Mouse (Mus musculus): ENCODE results near the gene Zfp322a. TPM values are rescaled to one million over a fixed set of nuclear protein-coding genes. Genes with fewer than 3 reads are reported as not detected.

The Zfp322a gene
- polyA plus RNA-seq, 1 experiment from 2014 or later = 72.7 TPM

DNA sequence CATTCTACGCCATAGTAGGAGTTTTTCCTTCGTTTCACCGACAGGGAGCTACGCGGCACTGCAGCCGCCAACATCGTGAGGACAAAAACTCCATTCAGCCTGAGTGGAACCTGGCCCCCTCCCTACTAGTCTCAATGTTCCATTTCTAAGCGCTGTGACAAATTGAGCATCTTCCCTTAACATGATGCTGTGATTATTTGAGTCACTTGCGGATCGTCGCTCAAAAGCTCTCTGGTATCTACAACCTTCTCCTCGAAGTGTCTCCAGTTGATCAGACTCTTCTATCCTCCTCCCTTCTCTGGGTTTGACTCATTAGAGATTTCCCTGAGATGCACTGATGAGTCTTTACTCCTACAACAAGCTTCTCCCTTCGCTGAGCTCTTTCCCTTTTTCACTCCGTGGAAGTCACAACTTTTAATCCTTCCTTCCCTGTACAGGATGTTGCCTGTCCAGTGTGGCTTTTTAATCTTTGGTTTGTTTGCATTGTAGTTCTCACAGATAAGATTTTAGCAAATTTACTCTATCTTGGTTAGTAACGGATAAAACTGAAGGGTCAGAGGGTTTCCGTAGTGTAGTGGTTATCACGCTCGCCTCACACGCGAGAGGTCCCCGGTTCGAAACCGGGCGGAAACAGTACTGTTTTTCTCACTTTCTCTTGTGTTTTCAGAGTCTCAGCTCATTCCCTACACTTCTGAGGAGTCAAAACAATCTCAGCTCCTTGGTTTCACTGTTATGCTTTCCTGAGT, 61.8 kb downstream of the Zfp322a start:
- Histone ChIP-seq H3K9me3 (ENCODE audit: control insufficient read depth, low read length) (no peaks in the 10 kb centered on the region), H3K9ac (ENCODE audit: low read length) (peak overlapping the region; percentile 36), H3K4me3 (ENCODE audit: low read depth, low read length) (peak overlapping the region; percentile 29), H3K36me3 (ENCODE audit: control insufficient read depth, insufficient read depth, low read length) (no peaks in the 10 kb centered on the region), H3K4me2 (ENCODE audit: low read depth, low read length, severe bottlenecking) (peak overlapping the region; percentile 48), H3K27me3 (ENCODE audit: control insufficient read depth, insufficient read depth, low read length) (peaks cover 12% of the 10 kb centered on the region; the same call in 1 of the 2 replicates), H3K4me1 (replicated peaks; ENCODE audit: control insufficient read depth, insufficient read depth, low read length) (0 out of 2 replicates have a peak, but pooled peaks cover 2% of the 10 kb centered on the region), H3K27ac (ENCODE audit: low read depth, low read length) (no peak overlapping the region)
- peak; percentile 86 for DNase-seq (ENCODE audit: low spot score)
- peak; percentile 66 for ATAC-seq (replicated peaks; ENCODE audit: low FRiP score)
- under 1% methylated on average over 24 of the region's 24 CpGs for WGBS

DNA sequence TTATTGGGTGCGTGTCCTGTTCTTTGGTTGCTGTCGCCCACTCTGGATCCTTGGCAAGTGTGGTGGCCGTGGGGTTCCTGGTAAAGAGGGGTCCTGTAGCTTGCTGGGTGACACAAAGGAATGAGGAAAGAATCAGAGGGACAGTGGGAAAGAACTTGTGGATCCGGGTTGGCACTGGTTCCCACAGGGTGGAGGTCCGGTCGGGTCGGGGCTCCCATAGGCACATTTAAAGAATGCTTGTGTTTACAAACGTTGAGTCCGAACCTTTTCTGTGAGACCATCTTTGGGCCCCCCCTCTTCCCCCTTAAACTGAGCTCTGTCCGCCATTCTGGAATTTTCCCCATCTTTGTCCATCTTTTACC, 62.3 kb downstream of the Zfp322a start:
- DNase-seq (ENCODE audit: low spot score) = peak; percentile 59
- H3K36me3 ChIP-seq (ENCODE audit: control insufficient read depth, insufficient read depth, low read length) = no peaks in the 10 kb centered on the region
- no peak overlapping the region for H3K27ac ChIP-seq (ENCODE audit: low read depth, low read length)
- ATAC-seq (replicated peaks; ENCODE audit: low FRiP score) = peak; percentile 22; the same call in 1 of the 2 replicates
- H3K4me1 ChIP-seq (replicated peaks; ENCODE audit: control insufficient read depth, insufficient read depth, low read length) = 0 out of 2 replicates have a peak, but pooled peaks cover 2% of the 10 kb centered on the region
- H3K4me3 ChIP-seq (ENCODE audit: low read depth, low read length) = peak overlapping the region; percentile 29
- H3K9me3 ChIP-seq (ENCODE audit: control insufficient read depth, low read length) = no peaks in the 10 kb centered on the region
- peak overlapping the region; percentile 48 for H3K4me2 ChIP-seq (ENCODE audit: low read depth, low read length, severe bottlenecking)
- H3K9ac ChIP-seq (ENCODE audit: low read length) = peak overlapping the region; percentile 36
- WGBS = 10% methylated on average over 10 of the region's 10 CpGs
- H3K27me3 ChIP-seq (ENCODE audit: control insufficient read depth, insufficient read depth, low read length) = peaks cover 12% of the 10 kb centered on the region; the same call in 1 of the 2 replicates

Other genes starting within 250 kb of the Zfp322a start
- gene Vmn1r218, start 236.1 kb downstream of the Zfp322a start, polyA plus RNA-seq (2014; fragmentation: Nextera tagmentation; extraction: Ambion mirVana) = 0.03 TPM in 1 of 2 replicates, not detected in the other
- not detected in 2 replicates for gene Vmn1r219, start 209.9 kb downstream of the Zfp322a start, polyA plus RNA-seq (2014; fragmentation: Nextera tagmentation; extraction: Ambion mirVana)
- not detected in 2 replicates for gene Vmn1r220, start 181.2 kb downstream of the Zfp322a start, polyA plus RNA-seq (2014; fragmentation: Nextera tagmentation; extraction: Ambion mirVana)
- not detected in 2 replicates for gene Vmn1r221, start 155.1 kb downstream of the Zfp322a start, polyA plus RNA-seq (2014; fragmentation: Nextera tagmentation; extraction: Ambion mirVana)
- gene Vmn1r222, start 133.3 kb downstream of the Zfp322a start, polyA plus RNA-seq (2014; fragmentation: Nextera tagmentation; extraction: Ambion mirVana) = 0.16 TPM in 1 of 2 replicates, not detected in the other
- gene Vmn1r223, start 122.1 kb downstream of the Zfp322a start, polyA plus RNA-seq (2014; fragmentation: Nextera tagmentation; extraction: Ambion mirVana) = not detected in 2 replicates
- gene Abt1, start 54.7 kb upstream of the Zfp322a start, polyA plus RNA-seq (2014; fragmentation: Nextera tagmentation; extraction: Ambion mirVana) = 13.0 and 13.5 TPM in 2 replicates
- 0.17 and 0.19 TPM in 2 replicates for gene Btn1a1, start 96.7 kb upstream of the Zfp322a start, polyA plus RNA-seq (2014; fragmentation: Nextera tagmentation; extraction: Ambion mirVana)
- gene Btn2a2, start 119.6 kb upstream of the Zfp322a start, polyA plus RNA-seq (2014; fragmentation: Nextera tagmentation; extraction: Ambion mirVana) = 0.48 and 0.59 TPM in 2 replicates
- gene Hist1h4h, start 161.8 kb upstream of the Zfp322a start, polyA plus RNA-seq (2014; fragmentation: Nextera tagmentation; extraction: Ambion mirVana) = 2.0 and 4.9 TPM in 2 replicates
- gene Hist1h2af, start 164.7 kb upstream of the Zfp322a start, polyA plus RNA-seq (2014; fragmentation: Nextera tagmentation; extraction: Ambion mirVana) = 7.7 and 9.3 TPM in 2 replicates
- gene Hist1h3g, start 166.2 kb upstream of the Zfp322a start, polyA plus RNA-seq (2014; fragmentation: Nextera tagmentation; extraction: Ambion mirVana) = 5.2 and 5.7 TPM in 2 replicates
- 0.85 and 1.2 TPM in 2 replicates for gene Hist1h2bh, start 174.2 kb upstream of the Zfp322a start, polyA plus RNA-seq (2014; fragmentation: Nextera tagmentation; extraction: Ambion mirVana)
- gene Hist1h3f, start 174.8 kb upstream of the Zfp322a start, polyA plus RNA-seq (2014; fragmentation: Nextera tagmentation; extraction: Ambion mirVana) = 0.92 and 1.4 TPM in 2 replicates
- gene Hist1h4f, start 182.4 kb upstream of the Zfp322a start, polyA plus RNA-seq (2014; fragmentation: Nextera tagmentation; extraction: Ambion mirVana) = 1.2 and 1.3 TPM in 2 replicates
- gene Hist1h1d, start 184.1 kb upstream of the Zfp322a start, polyA plus RNA-seq (2014; fragmentation: Nextera tagmentation; extraction: Ambion mirVana) = 0.87 and 0.92 TPM in 2 replicates
- gene Hist1h3e, start 193.2 kb upstream of the Zfp322a start, polyA plus RNA-seq (2014; fragmentation: Nextera tagmentation; extraction: Ambion mirVana) = 6.7 and 10.4 TPM in 2 replicates
- 96.4 and 102 TPM in 2 replicates for gene Hist1h2ae, start 202.0 kb upstream of the Zfp322a start, polyA plus RNA-seq (2014; fragmentation: Nextera tagmentation; extraction: Ambion mirVana)
- 7.4 and 10.0 TPM in 2 replicates for gene Hist1h2bg, start 202.2 kb upstream of the Zfp322a start, polyA plus RNA-seq (2014; fragmentation: Nextera tagmentation; extraction: Ambion mirVana)
- gene Hist1h2bf, start 205.0 kb upstream of the Zfp322a start, polyA plus RNA-seq (2014; fragmentation: Nextera tagmentation; extraction: Ambion mirVana) = 4.5 and 5.9 TPM in 2 replicates
- 2.5 and 3.0 TPM in 2 replicates for gene Hist1h2ad, start 205.2 kb upstream of the Zfp322a start, polyA plus RNA-seq (2014; fragmentation: Nextera tagmentation; extraction: Ambion mirVana)
- 11.9 and 13.9 TPM in 2 replicates for gene Hist1h3d, start 206.6 kb upstream of the Zfp322a start, polyA plus RNA-seq (2014; fragmentation: Nextera tagmentation; extraction: Ambion mirVana)
- 132 and 133 TPM in 2 replicates for gene Hist1h4d, start 212.4 kb upstream of the Zfp322a start, polyA plus RNA-seq (2014; fragmentation: Nextera tagmentation; extraction: Ambion mirVana)

Measured in forebrain, embryonic 11.5 days (tissue).